Mouse (Mus musculus) kidney, postnatal 14 days (tissue): Measurements from ENCODE around the gene Cyp2c68.
"Not testable (repeated sequence)": the region's sequence is repeated elsewhere in the genome, so short reads cannot be mapped to it uniquely, and the experiment has no call there.

Source experiments
- DNase-seq: peaks from one replicate; pipeline ENCODE4 v3.0.0; 2022; ENCODE audit warnings: mixed read lengths

Cyp2c68 gene

GRCm38 (mm10) chr19:39740920-39741319 lies at the start of gene Cyp2c68:
Gene Cyp2c68 (minus strand): TSS chr19:39741054.
- no peak for DNase-seq

- not testable (repeated sequence) for DNase-seq
These were observed 44.6 kb upstream of the Cyp2c68 start for GRCm38 (mm10) chr19:39785458-39785857.

GRCm38 (mm10) chr19:39745357-39745756 lies 4.5 kb upstream of the Cyp2c68 start:
- DNase-seq: no peak

- DNase-seq: not testable (repeated sequence)
These were observed 3.5 kb upstream of the Cyp2c68 start for GRCm38 (mm10) chr19:39744361-39744760.

- DNase-seq: not testable (repeated sequence)
These were observed 29.7 kb downstream of the Cyp2c68 start for GRCm38 (mm10) chr19:39711116-39711515.

- DNase-seq: not testable (repeated sequence)
These were observed 75.2 kb downstream of the Cyp2c68 start for GRCm38 (mm10) chr19:39665650-39666049.

- DNase-seq: no peak
These were observed 88.5 kb downstream of the Cyp2c68 start for GRCm38 (mm10) chr19:39652381-39652780.

- no peak for DNase-seq
These were observed 91.9 kb downstream of the Cyp2c68 start, which contains the start of gene Cyp2c67 for GRCm38 (mm10) chr19:39648938-39649337. Gene Cyp2c67 (minus strand): TSS chr19:39649051.

- DNase-seq: no peak
These were observed 93.3 kb downstream of the Cyp2c68 start for GRCm38 (mm10) chr19:39647519-39647918.

GRCm38 (mm10) chr19:39644551-39644950 lies 96.3 kb downstream of the Cyp2c68 start:
- DNase-seq: not testable (repeated sequence)
